Mouse (Mus musculus) kidney, postnatal 10 days (tissue): ENCODE data around the gene Opa3.

Experiments used
- DNase-seq: peaks from one replicate; pipeline ENCODE4 v3.0.0; 2021; ENCODE audit warnings: mixed read lengths

Gene Opa3

DNA sequence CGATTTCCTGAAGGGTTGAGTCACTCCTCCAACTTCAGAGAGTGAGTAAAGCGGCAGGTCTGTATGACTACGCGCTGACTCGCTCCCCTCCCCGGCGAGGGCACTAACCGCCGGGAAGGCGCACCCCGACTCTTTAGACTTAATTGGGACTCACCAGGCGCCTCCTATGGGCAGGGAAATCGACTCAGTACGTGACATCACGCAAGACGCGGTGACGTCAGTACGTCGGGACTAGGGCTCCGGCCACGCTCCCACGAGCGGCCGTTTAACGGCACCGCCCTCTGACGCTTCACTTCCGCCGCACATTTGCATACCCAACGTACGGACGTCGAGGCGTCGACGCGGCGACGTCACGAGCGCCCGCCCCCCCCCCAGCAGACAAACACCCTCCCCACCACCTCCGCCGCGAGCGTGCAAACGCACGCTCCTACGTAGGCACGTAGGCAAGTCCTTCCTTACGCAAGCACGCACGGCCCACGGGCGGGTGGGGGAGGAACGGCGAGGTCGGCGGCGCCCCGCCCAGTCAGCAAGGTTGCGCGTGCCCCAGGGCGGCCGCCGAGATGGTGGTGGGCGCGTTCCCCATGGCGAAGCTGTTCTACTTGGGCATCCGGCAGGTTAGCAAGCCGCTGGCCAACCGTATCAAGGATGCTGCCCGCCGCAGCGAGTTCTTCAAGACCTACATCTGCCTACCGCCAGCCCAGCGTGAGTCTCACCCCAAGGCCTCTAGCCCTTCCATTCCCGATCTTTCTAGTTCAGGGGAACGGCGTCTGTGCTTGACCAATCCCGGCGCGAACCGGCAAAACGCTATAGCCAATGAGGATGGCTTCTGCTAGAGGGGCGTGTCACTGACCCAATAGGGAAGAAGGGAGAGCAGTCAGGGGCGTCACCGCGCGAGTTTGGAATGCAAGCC lies at the start of gene Opa3:
Gene Opa3 (plus strand): TSS at position 452 of the 910 bp plus-strand sequence.
- peak; percentile 100 for DNase-seq

DNA sequence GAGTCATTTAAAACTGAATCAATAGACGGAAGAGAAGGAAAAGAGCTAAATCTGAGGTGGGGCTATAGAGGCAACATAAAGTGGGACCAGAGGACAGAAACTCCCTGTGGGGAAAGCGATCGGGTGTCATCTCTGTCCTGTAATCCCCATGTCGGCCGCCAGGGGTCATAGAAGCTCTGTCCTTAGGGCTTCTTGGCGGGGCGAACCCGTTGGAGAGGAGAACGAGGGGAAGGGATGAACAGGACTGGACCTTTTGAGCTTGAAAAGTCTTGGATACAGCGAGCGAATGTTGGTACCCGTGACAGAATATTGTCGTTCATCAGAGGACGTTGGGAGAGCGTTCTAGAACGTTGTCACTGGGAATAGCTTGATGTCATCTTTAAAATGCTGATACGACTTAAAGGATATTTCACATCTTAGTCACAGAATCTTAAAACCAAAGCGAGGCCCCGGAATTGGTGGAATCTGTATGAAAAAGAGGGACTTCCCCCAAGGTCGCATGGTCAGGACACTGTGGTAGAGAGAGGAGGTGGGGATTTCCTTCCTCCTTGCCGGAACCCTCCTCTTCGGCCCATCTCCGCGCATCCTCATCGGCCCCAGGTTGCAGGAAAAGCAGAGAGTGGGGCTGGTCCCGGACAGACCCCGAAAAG lies 49.6 kb upstream of the Opa3 start:
- peak; percentile 85 for DNase-seq

DNA sequence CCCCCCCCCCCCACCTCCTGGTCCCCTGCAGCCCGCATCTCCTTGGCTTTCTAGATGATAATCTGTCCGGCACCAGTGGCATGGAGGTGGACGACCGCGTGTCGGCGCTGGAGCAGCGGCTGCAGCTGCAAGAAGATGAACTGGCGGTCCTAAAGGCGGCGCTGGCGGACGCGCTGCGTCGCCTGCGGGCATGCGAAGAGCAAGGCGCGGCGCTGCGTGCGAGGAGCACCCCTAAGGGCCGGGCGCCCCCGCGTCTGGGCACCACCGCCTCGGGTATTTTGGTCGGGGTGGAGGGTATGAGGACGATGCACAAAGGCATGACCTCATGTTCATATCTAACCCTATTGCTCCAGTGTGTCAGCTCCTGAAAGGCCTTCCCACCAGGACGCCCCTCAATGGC lies 49.0 kb upstream of the Opa3 start:
- DNase-seq, result peak; percentile 85

DNA sequence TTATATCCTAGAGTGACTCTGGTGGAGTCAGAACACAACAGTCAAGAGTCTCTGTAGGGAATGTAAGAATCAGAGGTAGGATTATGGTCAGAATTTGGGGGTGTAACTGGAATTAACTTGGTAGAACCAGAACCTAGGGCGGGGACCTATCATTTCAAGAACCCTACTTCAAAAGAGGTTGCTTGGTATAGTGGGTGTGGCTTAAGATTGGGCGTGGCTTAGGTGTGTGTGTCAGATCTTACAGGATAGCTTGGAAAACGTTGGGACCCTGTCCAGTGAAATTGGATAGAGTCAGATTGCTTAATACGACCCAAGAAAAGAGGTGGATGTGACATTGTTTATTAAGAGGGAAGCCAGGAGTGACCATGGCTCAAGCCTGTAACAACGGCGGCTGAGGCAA lies 48.2 kb upstream of the Opa3 start:
- DNase-seq, result no peak

DNA sequence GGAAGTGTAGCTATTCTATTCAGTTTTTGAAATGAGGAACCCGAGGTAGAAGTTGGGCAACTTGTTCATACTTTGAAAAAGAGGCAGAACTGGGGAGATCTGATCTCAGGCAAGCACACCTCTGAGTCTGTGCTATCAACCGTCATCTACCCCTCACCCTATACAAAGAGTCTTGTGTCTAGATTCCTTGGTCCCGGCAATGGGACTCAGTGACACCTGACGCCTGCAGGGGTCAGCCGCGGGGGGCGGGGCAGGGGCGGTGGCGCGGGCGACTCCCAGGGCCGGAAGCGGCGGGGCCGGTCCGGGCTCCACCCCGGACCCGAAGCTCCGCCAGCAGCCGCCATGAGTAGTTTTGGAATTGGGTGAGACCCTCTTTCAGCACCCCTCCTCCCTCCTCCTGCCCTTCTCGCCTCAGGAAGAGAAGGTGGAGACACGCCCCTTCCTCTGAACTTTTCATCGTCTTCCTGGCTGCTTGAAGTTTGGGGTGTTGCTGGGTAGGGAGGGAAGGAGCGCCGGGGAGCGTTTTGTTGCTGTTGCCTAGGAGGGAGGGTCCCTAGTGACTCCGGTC lies 47.2 kb upstream of the Opa3 start:
- peak; percentile 80 for DNase-seq

GRCm38 (mm10) chr7:19184250-19184649 lies 43.9 kb upstream of the Opa3 start:
- peak; percentile 32 for DNase-seq

DNA sequence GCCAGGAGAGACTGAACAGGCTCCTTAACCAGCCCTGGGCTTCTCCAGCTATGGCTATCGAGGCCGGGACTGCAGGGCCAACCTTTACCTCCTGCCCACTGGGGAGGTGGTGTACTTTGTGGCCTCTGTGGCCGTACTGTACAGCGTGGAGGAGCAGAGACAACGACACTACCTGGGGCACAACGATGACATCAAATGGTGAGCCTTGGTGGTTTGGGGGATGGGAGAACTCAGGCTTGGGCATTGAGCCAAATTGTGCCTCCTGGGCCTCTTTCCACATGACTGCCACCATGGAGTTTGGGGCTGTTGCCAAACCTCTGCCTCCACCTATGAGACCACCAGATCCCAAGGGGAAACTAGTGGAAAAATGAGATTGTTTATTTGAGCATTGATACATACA lies 43.4 kb upstream of the Opa3 start:
- peak; percentile 69 for DNase-seq

DNA sequence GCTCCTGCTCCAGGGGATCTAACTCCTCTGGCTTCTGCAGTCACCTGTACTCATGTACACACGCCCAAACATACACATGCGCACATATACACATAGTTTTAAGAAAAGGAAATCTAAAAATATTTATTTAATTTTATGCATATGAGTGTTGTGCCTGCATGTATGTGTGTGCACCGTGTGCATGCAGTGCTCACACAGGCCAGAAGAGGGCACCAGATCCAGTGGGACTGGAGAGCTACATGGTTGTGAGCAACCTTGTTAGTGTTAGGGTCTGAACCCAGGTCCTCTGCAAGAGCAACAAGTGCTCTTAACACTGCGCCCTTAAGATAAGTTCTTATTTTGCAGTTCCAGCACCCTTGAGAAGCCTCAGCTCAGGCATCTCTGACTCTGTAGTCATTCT lies 33.5 kb upstream of the Opa3 start:
- no peak for DNase-seq

DNA sequence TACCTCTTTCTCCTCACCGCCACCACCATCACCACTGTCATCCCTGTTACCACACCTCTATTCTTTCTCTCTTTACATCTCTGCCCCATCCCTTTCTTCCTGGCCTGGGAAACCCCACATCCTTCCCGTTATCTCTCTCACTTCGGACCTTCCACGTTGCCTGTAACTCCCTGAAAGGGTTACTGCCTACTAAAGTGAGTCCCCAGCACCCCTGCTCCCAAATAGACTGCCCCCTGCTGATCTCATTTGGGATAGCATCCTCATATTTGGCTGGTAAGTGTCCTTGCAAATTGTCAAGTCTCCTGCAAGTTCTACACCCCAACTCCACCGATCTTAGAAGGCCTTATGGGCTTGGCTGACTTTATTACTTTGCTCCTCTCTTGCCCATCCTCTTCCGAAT lies 31.5 kb upstream of the Opa3 start:
- peak; percentile 64 for DNase-seq

DNA sequence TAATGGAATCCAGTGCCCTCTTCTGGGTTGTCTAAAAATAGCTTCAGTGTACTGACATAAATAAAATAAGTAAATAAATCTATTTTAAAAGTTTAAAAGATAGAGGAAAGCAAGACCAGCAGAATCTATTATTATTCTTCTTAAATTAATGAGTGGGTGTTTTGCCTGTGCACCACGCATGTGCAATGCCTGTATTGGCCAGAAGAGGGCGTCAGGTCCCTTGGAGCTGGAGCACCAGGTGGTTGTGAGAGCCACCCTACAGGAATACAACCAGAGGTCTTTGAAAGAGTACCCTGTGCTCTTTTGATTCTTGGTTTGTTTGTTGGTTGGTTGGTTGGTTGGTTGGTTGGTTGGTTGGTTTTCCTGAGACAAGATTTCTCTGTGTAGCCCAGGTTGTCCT lies 30.1 kb upstream of the Opa3 start:
- DNase-seq, result peak; percentile 59

- no peak for DNase-seq
Measured at GRCm38 (mm10) chr7:19201660-19202059, 26.5 kb upstream of the Opa3 start.

- DNase-seq, result no peak
Measured at GRCm38 (mm10) chr7:19202065-19202850, 25.9 kb upstream of the Opa3 start.

GRCm38 (mm10) chr7:19208201-19208910 lies 19.8 kb upstream of the Opa3 start:
- DNase-seq, result no peak

DNA sequence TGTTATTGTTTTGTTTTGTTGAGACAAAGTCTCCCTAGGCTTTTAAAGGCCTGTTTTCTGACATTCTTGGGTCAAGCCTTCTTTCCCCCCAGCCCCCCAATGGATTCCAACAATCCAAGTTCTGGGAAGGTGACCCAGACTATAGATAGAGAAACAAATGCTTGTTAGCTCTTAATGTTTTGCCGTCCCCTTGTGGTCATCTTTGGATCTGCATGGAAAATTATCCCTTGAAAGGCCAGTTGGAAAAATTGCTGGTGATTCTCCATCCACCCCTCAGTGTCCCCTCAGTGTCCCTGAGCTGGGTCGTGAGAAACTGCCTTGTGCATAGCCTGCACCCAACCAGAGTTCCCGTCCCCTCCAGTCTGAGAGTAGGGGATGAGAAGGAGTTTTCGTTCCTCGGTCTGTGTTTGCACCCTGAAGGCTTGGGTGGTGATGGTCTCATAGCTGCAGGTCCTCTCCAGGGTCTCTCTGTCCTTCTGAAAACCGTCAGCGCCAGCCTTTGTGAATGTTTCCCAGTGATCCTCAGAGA lies 19.1 kb upstream of the Opa3 start:
- DNase-seq, result peak; percentile 77

GRCm38 (mm10) chr7:19209494-19209893 lies 18.6 kb upstream of the Opa3 start:
- no peak for DNase-seq

DNA sequence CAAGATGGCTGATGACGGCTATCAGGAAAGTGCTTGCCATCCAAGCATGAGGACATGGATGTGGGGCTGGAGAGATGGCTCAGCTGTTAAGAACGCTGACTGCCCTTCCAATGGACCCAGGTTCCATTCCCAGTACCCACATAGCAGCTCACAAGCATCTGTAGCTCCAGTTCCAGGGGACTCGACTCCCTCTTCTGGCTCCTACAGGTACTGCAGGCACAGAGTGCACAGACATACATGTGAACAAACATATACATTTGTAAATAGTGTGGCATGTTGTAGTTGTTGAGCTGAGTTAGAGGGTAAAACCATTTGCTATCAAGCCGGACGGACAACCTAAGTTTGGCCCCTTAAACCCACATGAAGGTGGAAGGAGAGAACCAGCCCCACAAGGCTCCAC lies 18.1 kb upstream of the Opa3 start:
- DNase-seq, result no peak

- DNase-seq, result no peak
Measured at GRCm38 (mm10) chr7:19211041-19211675, 17.0 kb upstream of the Opa3 start.

DNA sequence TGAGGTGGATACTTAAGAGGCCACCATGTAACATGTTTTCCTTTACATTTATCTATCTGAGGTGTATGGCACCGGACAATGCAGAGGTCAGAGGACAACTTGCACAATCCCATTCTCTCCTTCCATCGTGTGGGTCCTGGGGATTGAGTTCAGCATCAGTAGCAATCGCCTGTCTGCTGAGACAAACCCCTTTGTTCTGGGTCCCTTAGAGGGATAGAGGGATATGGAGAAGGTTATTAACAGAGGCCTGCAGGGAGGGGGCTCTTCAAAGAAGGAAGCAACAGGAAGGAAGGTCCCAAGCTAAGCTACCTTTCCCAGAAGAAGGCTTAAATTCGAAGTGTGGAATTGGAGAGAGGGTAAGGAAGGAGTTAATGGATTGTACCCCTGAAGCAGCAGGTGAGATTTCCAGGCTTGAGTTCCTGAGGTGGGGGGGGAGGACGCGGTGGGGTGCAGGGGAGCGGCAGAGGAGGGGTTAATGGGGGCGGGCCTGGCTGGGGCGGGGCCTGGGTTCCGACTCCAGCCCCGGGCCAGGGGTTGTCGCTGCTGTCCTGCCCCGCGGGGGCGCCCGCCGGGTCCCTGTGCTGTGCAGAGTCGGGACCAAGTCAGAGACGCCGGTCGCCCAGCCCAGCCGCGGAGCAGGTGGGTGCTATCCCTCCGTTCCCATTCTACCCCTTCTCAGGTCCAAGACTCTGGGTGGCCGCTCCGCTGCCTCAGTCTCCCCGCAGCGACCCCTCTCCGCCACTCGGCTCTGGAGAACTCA lies 16.0 kb upstream of the Opa3 start, which contains the start of gene Gpr4:
Gene Gpr4 (plus strand): TSS at position 543 of the 760 bp plus-strand sequence.
- DNase-seq, result peak; percentile 81

DNA sequence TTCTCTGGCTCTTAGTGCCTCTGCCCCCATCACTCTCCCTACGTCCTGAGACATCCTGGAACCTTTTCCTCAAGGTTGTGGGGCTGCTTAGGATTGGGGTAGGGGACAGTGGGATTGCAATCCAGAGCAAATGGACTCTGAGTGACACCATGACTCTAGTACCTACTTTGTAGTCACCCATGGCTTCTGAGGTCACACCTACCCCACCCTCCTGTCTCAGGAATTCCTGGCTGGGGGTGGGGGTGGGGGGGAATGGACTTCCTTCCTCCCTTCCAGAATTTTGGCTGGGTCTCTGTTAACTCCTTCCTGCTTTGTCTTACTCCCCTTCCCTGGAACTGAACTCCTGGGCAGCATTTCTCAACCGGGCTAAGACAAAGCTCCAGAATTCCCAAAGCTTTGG lies 14.7 kb upstream of the Opa3 start:
- no peak for DNase-seq

DNA sequence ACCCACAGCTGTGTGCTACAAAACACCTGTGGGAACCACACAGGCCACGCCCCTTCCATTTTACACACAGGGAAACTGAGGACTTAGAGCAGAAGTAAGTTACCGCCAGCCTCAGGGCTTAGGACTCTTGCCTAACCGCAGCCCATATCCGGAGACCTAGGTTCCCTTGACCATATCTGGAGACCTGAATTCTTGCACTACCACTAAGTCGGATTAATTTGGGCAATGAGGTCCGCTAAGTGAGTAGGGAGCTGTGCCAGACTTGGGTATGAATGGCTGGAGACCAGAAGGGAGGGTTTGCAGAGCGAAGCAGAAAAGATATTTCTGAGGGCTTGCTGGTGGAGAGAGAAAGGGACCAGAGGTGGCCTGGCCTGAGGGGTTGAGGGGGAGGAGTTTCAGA lies 13.8 kb upstream of the Opa3 start:
- DNase-seq, result no peak

DNA sequence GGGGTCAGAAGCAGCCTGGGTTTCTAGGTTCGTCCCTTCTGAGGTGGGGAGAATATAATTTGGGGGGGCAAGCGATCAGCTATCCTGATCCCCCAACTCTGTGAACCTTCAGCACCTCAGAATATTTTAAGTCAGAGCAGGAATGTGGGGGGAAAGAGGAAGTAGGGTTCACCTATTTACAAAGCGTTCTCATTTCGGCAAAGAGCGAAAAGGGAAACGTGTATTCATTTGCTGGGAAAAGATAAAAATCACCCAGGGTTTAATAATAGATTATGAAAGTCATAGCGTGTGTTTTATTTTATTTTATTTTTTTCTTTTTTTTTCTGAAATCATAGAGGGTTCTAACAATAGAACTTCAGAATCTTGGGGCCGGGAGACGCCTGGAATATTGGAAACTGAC lies 13.2 kb upstream of the Opa3 start:
- no peak for DNase-seq
